15 mouse cellular contexts compared by ENCODE assay signal in the genomic region with DNA sequence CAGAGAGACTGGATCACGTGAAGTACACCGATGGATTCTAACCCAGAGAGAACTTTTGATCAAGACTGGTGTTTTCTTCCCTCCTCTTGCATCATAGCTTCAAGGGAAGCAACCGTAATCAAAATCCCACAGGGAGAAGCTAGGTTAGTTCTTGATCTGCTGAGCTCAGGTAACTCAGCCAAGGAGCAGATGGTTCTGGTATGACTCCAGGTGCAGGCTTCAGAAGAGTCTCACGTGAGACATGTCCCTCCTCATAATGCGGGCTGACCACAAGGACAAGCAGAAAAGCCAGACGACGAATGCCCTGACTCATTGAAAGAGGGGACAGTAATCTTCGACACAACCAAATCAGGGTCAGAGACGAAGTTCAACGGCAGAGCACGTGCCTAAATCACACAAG.
DNase-seq lines count a peak whose midpoint lies in the region; ATAC-seq lines count a peak whose summit lies in the region.
"Had no signal": no experiment of that assay in that cellular context is flagged by ENCODE, and none has a peak within 500 bp of the region (broad histone marks: within the 10 kb centered on the region; RNA-seq: fewer than 3 reads in every experiment).

No protein-coding gene starts in this region.

- DNase-seq in cerebellum, postnatal 10 days = peak; percentile 51 to 53
- DNase-seq in cerebellum, adult 8-10 months = no peak
- peak; percentile 10 to 23 for DNase-seq in cerebellum, postnatal 25 days
- DNase-seq in brain, adult 2 months (ENCODE audit: low read depth, low spot score) = peak; percentile 3
- DNase-seq: adrenal gland, adult 8-10 months; B cell, adult 2 months; cerebellum, adult 11-12 months; cerebellum, adult 9-10 months; embryo, embryonic 11 days had no signal

- no peak for ATAC-seq in cerebellum, adult (ENCODE audit: insufficient number of reproducible peaks, low FRiP score, low TSS enrichment)
- ATAC-seq: activated CD4-positive, CD25-positive, alpha-beta regulatory T cell, adult 4 months; CD4-positive, CD25-positive, alpha-beta regulatory T cell, adult 4 months; forebrain, embryonic 14.5 days; forebrain, embryonic 16.5 days; Patski had no signal
